Mouse (Mus musculus) adrenal gland, postnatal 0 days (tissue): ENCODE data around the gene Mtfr2. TPM values are rescaled to one million over a fixed set of nuclear protein-coding genes. Genes with fewer than 3 reads are reported as not detected.

Experiments
- polyA plus RNA-seq: library from polyadenylated mRNA; unstranded; fragments of >200 nt; fragmentation: Nextera tagmentation; extraction: Ambion mirVana; gene quantifications from 2 replicates; pipeline ENCODE4 v1.2.1, GENCODE M21; 2015

Mtfr2 gene
- polyA plus RNA-seq, result 0.55 and 0.96 TPM in 2 replicates

DNA sequence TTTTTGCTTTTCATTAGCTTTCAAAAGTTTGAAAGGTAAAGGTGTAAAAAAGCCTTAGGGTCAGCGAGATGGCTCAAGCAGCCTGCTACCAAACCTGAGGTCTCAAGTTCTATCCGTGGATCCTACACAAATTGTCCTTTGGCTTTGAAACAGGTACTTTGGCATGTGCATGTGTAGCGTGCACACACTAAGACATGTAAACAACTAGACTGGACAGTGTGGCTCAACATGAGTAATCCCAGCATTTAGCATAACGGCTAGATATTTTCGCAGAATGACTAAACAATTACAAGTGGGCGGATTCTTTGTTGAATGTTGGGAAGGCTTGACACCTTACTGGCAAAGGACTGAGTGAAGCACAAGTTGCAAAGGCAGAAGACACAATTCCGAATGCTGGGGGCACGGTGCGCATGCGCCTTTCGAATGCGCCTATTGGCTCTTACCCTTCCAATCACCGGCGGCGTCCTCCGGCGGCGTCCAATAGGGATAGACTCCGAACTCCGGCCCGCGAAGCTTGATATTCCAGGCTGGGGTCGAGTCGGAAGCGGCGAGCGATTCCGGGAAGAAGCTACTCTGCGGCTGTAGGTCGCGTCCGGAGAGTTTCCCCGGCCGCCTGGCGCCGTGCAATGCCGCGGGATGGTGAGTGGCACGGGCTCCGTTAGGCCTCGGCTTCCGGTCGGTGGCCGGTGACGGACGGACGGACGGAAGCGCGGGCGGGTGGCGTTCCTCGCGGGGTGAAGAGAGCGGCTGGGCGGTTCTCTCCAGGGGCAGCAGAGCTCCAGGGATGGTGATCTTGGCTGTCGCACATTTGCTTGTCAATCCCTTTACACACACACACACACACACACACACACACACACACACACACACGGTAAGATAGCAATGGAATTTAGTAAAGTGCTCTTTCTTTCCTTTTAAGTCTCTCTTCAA lies at the start of gene Mtfr2:
Gene Mtfr2, plus strand, starts transcription at position 486 of the 930 bp plus-strand sequence.

GRCm38 (mm10) chr10:20311918-20312735 lies 35.4 kb upstream of the Mtfr2 start, which contains the start of gene Bclaf1:
Bclaf1 (plus strand) TSS chr10:20312469.

Other genes starting within 250 kb of the Mtfr2 start
- 11.6 and 12.8 TPM in 2 replicates for gene Map7, start 199.3 kb upstream of the Mtfr2 start, polyA plus RNA-seq
- 58.2 and 82.7 TPM in 2 replicates for gene Bclaf1, start 35.3 kb upstream of the Mtfr2 start, polyA plus RNA-seq